Mouse (Mus musculus): ENCODE measurements around the gene 5430419D17Rik. TPM values are rescaled to one million over a fixed set of nuclear protein-coding genes. Genes with fewer than 3 reads are reported as not detected.

Gene 5430419D17Rik
- polyA plus RNA-seq (2017; shearing (Covaris generic)), result not detected

DNA sequence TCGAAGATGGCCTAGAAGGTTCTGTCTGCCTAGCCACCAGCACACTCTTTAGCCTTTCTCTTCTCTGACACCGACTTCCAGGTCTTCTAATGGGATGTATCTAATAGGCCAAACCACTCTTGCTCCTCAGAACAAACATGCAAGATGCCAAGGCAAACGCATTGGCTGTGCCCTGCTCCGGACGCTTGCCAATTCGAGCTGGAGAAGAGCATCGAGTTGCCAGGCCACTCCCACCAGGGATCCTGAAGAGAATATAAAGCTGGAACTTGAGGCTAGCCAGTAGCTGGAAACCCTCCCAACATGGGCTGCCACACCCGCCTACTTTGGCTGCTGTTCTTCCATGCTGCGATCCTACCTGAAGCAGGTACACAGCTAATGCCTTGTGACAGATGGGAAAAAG is at the start of gene 5430419D17Rik:
5430419D17Rik (plus strand) TSS at position 282 of the 400 bp plus-strand sequence.
- no peak for ATAC-seq

DNA sequence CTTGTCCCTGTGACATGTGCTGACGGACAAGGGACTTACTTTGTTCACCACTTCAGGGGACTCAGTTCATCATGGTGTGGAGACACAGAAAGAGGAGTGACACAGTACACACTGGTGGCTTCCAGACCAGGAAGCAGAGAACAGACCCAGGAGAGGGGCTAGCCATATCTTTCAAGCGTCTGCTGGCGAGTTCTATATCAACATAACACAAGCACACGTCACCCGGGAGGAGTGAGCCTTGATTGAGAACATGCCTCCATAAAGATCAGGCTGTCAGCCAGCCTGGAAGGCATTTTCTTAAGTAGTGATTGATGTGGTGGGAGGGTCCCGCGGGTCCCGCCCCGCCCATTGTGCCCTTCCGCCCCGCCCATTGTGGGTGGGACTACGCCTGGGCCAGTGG is 44.2 kb upstream of the 5430419D17Rik start:
- no peak for ATAC-seq

DNA sequence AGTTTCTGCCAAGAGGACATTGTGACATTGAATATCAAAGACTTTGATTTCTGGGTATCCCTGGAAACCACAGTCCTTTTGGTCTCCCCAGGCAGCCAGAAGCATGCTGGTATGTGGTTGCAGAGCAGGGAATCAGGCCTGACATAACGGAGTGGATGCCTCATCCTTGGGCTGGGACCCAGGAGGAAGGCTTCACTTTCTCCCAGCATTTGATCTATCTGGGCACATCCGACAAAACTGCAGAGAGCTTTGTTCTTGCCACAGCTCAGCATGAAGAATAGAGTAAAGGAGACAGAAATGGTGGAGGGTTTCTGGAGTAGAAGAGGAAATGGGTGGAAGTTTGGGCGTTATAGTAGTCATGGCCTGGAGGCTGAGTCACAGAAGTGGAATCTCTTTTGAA is 41.0 kb upstream of the 5430419D17Rik start:
- no peak for ATAC-seq

DNA sequence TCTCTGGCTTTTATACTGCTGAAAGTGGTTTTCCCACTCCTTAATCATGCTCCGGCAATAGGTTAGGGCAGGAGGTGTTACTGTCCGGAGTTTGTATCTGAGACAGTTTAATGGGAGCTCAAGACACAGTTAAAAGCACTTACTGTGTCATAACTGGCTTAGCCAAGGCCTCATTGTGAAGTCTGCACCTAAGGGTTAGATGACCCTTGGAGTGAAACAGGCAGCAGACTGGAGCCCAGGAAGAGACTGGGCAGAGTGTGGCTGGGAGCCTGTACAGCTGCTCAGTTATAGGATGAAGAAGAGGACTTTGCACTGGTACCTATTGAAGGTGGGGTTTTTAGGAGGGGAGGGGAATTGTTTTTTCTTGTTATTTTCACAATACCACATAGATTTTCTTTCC is 28.0 kb upstream of the 5430419D17Rik start, which contains the start of gene 4933402N03Rik:
4933402N03Rik (minus strand) TSS at position 101 of the 400 bp plus-strand sequence.
- no peak for ATAC-seq

DNA sequence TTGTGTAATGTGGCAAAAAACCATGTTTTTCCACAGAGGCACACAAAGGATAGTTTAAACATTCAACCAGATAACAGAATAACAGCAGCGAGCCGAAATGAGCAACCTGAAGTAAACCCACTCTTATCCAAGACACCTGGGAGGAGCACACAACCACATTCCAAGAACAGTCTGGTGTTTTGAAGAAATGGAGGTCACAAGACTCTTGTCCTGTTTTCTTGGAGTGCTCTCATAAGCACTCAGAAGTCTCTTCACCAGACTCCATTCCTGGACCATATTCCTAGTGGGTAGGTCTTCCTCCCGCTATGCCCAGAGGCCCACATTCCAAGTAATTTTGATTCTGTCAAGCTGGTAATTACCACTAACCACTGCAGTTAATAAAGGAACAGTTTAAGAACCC is 24.0 kb upstream of the 5430419D17Rik start:
- no peak for ATAC-seq

DNA sequence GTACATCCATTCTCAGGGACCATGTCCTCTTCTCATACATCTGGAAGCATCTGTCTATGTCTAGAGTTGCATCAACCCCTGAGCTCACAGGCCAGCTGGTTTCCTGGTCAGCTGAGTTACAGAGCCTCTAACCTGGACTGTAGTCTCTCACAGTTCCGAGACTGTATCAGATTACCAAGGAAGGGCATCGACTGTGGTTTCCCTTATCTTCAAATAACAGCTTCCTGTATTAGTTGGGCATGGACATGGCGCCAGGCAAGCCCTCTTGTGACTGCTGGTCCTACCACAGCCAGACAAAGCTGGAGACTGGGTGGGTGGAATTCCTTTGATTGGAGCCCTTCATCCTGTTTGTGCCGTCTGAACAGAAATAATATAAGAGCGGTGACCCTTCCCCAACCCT is 21.2 kb upstream of the 5430419D17Rik start:
- ATAC-seq, result no peak

DNA sequence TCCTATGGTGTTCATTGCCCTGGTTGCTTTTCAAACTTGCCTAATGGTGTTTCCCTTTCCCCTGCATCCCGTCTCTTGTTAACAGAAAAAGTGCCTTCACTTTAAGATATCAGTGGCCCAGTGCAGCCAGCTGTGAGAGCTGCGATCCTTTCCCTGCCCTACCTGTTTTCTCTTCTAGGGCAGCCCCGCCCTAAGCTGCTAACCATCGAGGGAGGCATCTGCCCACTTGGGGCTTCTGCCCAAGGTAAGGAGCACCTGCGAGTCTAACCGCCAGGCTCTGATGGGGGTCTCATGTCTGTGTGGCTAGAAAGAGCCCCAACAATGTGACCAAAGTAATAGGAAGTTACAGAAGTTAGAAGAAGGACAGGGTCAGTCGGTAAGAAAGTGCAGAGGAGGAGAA is 12.0 kb upstream of the 5430419D17Rik start:
- ATAC-seq, result no peak

DNA sequence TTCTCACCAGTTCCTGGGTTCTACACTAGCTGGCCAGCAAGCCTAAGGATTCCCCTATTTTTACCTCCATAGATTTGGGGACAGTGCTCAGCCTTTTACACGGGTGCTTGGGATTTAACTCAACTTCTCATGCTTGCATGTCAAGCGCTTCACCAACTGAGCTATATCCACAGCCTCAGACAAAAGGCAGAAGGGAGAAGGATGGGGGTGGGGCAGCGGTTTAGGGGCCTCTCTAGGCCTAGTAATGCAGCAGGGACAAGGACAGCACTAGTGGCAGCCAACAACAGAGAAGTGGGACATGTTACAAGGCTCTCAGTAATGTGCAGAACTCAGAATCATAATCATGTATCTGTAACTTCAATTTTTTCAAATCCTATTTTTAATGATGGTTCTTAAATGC is 6.4 kb upstream of the 5430419D17Rik start:
- ATAC-seq, result no peak

DNA sequence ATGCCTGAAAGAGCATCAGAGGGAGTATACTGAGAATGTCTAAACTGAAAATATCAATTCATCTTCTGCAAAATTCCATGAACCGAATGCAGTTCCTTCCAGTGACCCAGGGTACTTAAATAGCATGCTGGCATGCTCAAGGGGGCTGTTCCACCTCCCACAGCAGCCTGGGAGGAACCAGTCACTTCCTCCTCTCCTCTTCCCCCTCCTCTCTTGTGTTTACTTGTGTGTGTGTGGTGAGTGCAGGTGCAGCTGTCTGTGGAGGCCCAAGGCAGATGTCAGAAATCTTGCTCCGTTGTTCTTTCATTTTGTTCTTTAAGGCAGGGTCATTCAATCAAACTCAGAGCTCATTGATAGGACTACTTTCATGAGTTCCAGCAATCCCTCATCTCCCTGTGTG is 5.1 kb upstream of the 5430419D17Rik start:
- ATAC-seq, result no peak

DNA sequence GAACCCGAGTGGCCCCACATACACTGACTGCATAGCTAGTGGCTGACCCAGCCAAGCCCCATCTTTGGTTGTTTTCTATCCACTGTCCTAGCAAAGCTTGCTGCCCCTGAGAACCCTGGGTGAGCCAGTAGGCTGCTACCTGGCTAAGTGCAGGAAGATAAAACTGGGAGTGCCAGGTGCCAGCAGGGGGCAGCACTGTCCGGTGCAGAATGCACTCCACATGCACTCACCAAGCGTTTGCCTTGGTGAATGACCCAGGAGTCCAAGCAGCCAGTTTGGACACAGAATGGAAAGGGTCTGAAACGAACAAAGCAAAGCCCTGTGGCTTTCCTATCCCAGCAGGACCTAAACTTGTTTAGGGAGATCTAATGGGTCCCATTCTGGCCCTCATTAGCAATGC is 8.5 kb downstream of the 5430419D17Rik start:
- ATAC-seq, result no peak

DNA sequence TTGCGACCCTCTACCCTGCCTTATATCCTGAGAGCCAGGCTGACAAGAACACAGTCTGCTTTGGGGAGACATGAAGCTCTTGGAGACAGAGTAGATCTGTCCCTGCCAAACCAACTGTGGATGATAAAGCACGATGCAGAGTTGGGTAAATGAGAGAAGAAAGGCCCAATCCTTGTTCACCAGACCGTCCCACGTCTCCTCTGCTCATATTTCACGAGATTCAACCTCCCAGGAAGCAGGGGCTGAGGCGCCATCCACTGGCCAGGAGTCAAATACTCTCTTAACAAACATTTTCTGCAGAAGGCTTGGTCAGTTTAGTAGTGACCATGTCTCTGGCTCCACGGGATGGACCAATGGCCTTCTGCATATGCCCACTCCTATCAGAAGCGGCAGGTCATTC is 10.1 kb downstream of the 5430419D17Rik start:
- no peak for ATAC-seq

DNA sequence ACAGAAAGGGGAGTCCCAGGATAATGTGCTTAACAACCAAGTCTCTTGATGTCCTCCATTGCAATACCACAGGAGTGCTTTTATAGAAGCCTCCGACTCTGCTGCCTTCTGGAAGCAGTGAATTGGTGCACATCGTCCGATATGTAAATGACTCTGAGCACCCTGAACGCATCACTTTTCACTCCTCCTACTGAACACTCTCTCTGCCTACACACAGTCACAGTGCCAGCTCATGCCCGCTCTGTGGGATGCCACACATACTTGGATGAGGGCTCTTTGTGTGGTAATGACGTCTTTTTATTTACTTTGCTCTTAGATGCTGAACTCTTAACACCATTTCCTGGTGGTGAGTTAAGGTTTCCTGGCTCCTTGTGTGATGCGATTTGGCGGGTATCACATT is 12.8 kb downstream of the 5430419D17Rik start:
- no peak for ATAC-seq

DNA sequence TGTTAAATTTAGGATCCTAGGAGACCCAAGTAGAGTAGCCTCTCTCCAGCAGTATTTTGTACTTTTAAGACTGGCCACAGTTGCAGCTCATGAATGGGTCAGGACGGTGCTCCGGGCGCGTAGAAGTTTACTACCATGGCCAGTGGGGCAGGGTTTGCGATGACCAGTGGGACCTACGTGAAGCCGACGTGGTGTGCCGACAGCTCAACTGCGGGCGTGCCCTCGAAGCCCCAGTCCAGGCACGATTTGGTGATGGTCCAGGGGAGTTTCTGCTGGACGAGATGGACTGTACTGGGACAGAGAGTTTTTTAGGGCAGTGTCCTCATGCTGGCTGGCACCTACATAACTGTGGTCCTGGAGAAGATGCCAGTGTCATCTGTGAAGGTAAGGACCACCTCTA is 13.8 kb downstream of the 5430419D17Rik start:
- ATAC-seq, result no peak

DNA sequence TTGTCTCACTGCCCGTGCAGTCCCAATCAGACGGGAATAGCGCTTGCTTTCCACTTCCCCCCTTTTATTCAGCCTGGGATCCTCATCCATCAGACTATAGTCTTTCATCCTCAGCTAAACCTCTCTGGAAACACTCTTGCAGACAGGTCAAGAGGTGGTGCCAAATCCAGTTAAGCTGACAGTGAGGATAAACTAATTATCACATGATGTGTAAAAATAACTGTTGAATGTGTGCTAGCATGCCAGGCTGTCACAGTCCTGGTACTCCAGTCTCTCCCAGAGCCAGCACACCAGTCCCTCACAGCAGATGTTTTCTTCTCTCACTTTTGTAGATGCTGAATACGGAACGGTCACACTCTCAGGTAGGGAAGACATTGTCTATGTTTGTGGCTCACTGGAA is 48.9 kb downstream of the 5430419D17Rik start:
- ATAC-seq, result no peak

DNA sequence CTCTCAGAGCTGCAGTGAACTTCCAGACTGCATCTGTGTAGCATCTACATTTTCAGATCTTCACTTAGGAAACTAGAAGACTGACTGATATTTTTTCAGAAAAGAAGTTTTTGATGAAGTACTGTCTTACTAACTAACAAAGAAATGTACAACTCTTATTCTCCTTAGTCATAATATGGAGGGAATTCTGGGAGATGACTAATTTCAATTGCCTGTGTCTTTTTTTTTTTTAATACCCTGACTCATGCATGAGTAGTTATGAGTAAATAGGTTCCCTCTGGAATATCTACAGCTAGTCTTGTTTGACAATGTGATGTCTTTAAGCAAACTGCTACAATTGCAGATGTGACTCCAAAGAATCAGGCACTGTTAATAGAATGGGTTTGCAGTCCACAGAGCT is 61.9 kb downstream of the 5430419D17Rik start:
- ATAC-seq, result no peak

DNA sequence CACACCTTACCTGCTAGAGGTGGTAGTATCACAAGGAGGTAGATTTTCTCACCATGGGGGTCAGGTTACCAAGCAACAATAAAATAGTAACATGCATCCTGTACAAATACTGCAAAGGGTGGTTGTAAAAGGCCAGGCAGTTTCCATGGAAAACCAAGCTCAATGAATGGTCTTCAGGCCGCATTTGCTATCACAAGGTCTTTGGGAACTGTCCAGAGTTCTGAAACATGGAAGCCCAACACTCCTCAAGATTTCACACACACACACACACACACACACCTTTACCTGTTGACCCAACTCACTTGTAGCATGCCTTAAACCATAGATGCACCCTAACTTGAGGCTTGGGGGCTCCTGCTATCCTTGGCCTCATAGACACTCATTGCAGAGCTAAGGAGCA is 70.8 kb downstream of the 5430419D17Rik start:
- ATAC-seq, result no peak

DNA sequence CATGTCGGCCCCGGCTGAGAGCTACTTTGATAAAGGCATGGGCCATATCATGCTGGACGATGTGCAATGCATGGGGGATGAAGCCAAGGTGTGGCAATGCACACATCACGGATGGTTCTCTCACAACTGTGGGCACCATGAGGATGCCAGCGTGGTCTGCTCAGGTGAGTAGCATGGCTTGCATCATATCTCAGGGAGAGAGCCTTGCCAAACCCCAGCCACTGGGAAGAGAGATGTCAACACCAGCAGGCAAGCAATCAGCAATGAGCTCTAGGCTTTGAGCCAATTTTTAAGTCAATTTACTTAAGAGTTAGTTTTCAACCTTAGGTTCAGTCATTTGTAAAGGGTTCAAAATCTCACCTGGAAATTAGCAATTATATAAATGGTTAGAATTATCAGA is 82.6 kb downstream of the 5430419D17Rik start:
- no peak for ATAC-seq

DNA sequence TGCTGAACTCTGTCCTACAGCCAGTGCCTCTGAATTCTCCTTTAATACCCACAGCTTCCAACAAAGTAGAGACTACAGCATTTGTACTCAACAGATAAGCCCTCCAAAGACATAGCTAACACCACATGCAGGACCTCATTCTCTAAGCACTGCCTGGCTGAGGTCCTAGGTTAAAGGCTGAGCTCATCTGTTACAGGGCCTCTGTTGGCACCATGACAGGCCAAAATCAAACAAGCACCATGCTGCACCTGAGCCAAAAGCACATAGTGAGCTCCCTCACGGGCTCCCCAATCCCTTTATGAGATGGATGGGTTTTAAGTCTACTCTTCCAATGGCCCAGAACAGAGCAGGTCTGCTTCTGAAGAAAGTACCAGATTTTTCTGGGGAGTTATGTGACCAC is 83.1 kb downstream of the 5430419D17Rik start:
- ATAC-seq, result no peak

DNA sequence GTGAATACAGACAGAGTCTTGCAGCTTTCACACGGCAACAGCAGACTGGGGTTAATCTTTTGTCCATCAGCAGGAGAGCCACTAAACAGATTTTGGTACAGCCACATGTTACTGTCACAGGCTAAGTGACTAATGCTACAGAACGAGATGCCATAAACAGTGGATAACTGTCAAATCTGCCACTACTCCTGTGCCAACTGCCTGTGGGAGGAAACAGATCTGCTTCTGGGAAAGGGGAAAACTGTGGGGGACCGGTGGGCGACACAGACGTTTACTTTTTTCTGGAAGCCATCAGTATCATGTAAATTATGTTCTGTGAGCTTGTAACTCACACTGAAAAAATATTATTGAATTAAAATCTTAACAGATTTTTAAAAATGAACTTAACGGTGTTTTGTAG is 86.7 kb downstream of the 5430419D17Rik start:
- no peak for ATAC-seq

DNA sequence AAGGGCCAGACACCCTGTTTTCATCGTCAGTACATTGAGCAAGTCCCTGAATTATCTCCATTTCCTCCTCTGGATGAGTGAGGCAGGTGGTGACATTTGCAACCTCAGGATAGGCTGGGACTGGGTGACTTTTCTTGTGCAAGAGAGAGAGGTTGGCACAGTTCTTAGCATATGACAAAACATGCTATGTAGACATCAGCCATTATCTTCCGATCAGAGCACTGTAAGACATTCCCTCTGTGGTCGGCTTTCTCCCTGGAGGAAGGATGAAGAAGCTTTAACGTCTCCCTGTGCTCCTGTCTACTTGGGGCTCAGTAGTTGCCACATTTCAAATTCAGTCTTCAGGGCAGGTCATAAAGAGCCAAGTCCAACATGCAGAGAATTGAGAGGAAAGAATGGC is 90.0 kb downstream of the 5430419D17Rik start:
- ATAC-seq, result no peak

DNA sequence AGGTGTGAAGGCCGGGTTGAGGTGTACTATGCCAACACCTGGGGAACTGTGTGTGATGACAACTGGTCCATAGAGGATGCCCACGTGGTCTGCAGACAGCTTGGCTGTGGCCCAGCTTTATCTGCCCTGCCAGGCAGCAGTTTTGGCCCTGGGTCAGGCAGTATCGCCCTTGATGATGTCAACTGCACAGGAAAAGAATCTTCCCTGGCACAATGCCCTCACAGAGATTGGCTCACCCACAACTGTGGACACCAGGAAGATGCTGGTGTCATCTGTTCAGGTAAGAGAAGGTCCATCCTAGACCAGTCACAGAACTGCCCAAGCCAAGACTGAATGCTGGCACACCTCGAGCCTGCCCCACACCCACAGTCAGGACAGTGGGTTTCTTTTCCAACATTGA is 91.6 kb downstream of the 5430419D17Rik start:
- ATAC-seq, result no peak

DNA sequence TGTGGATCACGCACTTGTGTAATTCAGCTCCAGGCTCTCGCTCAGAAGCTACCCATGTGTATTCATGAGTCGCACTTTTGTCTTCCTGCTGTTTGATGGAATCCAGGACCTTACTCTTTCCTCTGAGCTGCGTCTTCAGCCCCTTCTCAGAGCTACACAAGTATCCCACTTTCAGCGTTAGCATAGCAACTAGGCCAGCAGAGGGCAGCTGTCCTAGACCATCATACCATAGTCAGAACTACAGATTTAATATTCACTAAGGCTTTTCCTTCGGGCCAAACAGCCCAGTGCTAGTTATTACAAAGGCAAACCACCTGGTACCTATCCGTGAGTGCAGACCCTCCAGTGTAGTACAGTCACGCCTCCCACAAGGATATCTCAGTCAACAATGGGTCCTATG is 122.9 kb downstream of the 5430419D17Rik start:
- ATAC-seq, result no peak

DNA sequence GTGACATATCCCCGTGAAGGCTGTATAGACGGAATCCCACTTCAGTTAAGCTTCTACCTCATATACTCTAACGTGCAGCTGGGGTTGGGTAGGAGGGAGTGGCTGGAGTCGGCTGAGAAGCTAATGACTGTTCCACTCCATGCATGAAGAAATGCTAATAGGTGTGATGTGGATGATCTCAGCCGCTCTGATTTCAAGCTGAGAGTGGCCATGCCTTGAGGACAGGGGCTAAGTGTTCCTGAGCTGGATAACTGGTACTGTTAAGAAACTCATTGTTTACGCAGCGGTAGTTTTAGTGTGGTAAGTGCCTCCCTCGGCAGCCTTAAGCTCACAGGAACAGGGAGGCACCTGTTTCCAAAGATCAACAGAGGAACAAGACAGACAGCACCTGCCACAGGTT is 129.1 kb downstream of the 5430419D17Rik start:
- ATAC-seq, result no peak

DNA sequence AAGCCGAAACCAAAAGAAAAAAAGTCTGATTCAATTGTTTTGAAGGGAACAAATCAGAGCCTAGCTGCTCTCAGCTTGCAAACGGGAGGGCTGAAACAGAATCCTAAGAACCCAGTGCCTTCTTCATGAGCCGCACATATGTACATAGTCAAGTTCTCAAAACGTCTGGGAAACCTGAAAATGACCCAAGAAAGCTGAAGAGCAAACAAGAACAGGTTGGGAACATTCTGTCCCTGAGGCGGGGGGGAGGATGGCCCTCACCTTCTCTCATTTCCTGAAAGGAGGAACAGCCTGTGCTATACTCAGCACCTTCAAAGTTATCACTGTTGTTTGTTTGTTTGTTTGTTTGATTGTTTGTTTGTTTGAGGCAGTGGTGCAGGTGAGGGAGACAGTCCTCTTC is 132.5 kb downstream of the 5430419D17Rik start:
- ATAC-seq, result no peak

DNA sequence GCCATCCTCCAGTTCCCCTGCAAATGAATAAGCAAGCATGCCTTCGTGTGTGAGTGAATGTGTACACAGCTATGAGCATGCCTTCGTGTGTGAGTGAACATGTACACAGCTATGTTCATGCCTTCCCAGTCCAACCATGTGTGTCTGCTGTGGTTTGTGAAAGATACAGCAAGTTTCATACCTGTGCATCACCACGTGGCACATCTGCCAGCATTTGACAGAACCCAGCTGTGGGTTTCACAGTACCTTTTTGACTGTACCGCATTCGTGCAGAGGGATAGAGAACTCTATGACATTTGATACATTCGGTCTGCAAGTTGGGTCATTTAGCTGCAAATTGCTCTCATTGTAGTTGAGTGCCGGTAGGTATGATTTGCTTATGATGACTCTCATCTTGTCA is 140.3 kb downstream of the 5430419D17Rik start:
- ATAC-seq, result no peak

DNA sequence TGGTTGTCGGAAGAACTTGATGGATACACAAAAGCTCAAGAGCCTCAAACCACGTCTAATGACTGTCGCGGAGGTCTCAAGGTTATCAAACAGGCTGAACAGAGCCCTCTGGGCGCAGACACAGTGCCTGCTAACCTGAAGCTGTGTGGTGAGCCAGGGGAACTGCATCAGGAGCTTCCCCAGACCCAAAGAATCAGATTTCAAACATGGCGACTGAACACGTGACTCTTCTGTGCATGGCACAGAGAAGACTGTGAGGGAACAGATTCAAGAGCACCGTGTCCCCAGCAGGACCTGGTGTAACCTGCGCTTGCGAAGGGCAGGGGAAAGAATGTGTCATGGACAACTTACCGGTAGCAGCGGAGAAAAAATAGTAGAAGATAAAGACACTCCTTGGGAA is 143.4 kb downstream of the 5430419D17Rik start:
- ATAC-seq, result no peak
